Mouse (Mus musculus): ENCODE measurements around the gene Vamp4.
"Not testable (repeated sequence)": the region's sequence is repeated elsewhere in the genome, so short reads cannot be mapped to it uniquely, and the experiment has no call there.

The Vamp4 gene

DNA sequence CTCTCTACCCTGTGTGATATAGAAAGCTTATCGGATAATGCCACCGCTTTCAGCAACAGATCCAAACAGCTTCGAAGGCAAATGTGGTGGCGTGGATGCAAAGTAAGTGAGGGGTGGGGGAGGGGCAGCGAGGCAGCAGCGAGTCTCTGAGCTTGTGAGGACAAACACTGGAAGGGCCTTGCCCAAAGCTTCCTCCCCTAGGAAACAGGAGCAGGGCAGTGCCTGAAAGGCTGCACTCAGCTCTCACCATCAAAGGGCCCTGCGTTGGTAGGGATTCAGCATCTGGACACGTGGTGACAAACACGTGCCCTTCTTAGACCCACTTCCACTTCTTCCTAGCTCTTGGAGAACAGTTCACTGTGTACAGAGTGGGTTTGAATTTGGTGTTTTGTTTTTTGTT is 19.1 kb downstream of the Vamp4 start:
- DNase-seq (ENCODE audit: inconsistent ontology term) = no peak

DNA sequence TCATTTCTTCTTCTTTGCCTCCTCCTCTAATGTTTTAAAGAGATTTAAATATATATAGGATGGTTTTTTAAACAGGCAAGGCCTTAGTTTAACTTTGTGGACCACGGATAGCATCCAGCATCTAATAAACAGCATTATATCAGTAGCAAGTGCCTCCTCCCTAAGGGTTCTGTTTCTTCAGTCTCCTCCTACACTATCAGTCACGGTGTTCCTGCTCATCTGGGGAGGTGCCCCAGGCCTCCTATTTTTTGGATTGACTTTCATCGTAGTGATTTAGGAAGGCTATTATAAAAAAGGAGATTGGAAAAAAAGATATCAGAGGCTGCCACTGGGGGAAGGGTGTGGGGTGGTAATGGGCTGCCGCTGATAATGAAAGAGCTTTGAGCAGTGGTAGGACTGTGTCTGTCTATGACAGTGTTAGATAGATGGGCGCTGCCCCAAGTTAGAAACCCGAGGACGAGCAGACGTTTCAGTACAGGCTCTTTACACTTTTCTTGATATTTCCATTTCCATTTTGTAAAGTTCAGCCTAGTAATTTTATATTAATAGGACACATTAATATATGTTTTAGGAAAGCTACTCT is 20.2 kb downstream of the Vamp4 start:
- no peak for DNase-seq (ENCODE audit: inconsistent ontology term)

DNA sequence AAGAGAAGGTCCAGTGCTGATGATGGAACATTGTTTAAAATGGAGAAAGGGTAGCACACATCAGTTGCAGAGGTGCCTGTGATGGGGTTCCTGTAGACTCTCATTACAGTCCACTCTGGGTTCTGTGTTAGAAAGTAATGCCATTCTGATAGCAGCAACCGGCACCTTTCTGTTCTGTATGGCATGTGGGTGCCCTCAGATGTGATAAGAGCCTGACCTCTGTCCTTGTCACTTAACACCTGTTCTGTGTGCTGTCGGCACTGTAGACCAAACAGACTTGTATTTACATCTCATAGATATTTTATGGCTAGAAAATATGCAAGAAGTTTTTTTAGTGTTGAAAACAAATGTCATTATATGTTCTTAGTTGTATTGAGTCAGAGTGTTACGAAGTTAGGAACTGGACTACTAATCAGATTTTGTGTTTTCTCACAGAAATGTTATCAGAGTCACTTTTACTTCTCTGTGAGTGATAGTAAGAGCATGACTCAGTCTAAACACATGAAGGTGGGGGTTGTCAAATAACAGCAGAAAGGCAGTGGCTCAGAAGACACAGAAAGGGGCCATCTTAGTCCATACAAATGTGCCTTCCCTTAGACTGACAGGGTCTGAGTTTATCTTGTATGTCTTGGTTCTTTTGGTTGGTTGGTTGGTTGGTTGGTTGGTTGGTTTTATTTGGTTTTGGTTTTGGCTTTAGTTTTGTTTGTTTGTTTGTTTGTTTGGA is 27.2 kb downstream of the Vamp4 start:
- DNase-seq (ENCODE audit: inconsistent ontology term) = no peak

DNA sequence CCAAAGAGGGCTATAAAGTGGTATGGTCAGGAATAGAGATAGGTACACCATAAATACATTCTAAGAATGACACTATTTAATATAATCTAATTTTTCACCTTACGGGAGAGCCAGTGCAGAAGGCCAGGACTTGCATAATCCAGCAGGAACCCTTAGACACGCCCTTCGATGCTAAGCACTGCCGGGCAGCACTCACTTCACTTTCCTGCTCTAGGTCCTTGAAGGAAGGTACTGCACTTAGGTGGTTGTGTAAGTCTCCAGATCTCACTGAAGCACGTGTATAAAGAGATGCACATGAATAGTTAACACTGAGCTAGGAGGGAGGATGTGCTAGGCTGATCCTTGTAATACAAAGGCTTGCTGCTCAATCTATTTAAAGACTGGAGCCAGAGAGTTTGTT is 29.3 kb downstream of the Vamp4 start:
- no peak for DNase-seq (ENCODE audit: inconsistent ontology term)

DNA sequence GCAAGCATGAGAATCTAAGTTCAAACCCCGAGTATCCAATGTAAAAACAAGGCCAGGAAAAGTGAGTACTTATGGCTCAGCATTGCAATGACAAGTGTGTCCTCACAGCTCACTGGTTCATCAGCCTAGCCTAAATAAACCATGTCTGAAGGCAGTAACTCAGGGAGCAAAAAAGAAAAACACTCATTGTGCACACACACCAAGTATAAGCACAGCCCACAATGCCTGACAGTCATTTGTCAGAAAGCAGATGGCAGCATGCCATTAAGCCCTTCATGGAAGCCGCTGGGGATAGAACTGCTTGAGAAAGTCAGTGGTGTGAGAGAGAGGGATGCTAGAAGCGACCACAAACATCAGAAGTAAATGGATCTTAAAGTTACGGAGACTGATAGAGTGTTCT is 31.0 kb downstream of the Vamp4 start:
- no peak for DNase-seq (ENCODE audit: inconsistent ontology term)

DNA sequence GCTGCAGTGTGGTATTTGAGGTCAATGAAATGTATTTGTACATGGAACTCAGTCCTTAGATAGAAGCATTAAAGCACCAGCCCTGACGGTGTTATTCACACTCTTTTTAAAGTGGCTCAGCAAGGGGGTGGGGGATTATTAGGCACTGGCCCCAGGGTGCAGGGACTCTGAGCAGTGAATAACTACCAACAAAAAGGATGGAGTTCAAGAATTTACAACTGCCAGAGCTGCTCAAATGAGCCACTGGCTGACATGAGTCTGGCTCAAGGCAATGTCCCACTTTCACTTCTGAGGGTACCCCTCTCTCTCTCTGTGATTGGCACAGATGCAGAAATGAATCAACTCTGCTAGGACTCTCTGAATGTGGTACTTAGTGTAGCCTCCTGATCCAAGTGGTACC is 37.8 kb downstream of the Vamp4 start:
- peak; percentile 16 for DNase-seq (ENCODE audit: inconsistent ontology term)

DNA sequence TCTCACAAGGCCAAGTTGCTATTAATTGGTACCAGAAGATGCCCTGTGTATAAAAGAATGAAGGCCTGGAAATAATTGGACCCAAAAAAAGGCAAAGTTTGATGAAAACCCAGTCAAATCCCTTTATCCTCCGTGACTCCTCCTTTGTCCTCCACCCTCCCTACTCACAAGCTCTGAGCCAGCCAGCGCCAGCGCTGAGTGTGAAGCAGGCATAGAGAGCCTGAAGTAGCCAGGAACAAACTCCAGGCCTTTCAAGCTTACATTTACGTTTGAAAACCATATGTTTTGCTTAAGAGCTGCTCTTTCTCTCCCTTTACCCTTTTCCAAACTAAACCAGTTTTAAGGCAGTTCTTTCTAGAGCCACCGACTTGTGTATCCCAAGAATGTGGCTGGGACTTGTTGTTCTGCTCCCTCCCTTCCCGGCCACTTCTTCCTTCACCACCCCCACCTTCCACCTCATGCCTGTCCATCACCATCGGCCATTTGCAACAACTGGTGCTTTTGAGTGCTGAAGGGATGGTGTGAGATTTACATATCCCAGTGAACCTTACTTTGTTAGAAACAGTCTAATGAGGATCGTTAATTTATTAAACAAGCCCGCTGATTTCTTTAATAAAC is 39.4 kb downstream of the Vamp4 start:
- DNase-seq (ENCODE audit: inconsistent ontology term) = no peak

DNA sequence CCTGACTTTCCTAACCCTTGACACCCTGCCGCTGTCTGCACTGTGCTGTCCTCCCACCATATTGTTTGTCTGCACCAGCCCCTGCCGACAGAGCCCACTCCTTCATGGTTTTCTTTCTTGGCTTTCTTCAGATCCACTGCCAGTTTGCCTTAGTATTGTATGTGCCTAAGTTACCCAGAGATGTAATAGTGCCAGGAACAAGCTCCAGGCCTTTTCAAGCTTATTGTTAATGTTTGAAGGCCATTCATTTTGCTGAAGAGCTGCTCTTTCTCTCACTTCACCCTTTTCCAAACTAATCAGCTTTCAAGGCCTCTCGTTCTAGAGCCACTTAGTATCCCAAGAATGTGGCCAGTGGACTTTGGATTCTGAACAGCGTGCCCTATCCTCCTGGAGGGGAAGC is 40.9 kb downstream of the Vamp4 start:
- DNase-seq (ENCODE audit: inconsistent ontology term) = no peak

DNA sequence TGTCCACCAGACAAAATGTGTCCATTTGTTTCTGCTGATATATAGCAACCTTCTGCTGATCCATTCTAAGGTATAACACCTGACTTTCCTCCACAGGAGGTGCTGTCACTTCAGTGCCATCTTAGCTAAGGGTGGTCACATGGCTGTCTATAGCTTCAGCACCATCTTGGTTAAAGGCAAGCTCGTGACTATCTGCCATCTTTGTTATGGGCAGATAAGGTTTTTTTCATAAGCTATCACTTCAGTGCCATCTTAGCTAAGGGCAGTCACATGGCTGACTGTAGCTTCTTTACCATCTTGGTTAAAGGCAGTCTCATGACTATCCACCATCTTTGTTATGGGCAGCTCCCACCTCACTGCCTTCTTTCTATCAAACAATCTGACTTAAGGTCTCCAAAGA is 45.2 kb downstream of the Vamp4 start:
- no peak for DNase-seq (ENCODE audit: inconsistent ontology term)

DNA sequence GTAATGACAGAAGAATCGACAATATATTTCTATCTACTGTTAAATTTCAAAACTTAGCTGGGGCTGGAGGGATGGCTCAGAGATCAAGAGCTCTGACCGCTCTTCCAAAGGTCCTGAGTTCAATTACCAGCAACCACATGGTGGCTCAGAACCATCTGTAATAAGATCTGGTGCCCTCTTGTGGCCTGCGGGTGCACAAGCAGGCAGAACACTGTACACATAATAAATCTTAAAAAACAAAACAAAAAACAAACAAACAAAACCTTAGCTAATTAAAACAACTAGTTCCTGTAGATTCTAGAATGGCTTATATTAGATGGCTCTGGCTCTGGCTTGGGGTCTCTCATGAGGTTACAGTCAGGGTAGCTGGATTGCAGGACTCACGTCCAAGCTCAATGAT is 50.2 kb downstream of the Vamp4 start:
- DNase-seq (ENCODE audit: inconsistent ontology term) = no peak

DNA sequence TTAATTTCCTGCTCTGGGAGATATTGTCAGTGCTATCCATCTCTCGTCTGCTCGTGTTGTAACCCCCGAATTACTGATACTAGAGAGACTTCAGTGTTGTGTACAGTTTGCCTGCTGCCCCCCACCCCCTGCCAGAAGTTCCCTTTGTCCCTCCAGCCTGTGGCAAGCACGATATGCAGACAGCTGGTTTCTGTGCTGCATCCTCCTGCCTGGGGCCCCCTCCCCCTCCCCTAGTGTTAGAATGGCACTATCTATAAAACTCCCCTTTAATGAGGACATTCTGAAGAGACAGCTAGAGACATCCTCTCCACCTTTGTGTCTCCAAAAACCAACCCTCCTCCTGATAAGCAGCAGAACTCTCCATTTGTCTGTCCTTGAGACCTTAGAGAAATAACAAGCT is 53.6 kb downstream of the Vamp4 start:
- no peak for DNase-seq (ENCODE audit: inconsistent ontology term)

DNA sequence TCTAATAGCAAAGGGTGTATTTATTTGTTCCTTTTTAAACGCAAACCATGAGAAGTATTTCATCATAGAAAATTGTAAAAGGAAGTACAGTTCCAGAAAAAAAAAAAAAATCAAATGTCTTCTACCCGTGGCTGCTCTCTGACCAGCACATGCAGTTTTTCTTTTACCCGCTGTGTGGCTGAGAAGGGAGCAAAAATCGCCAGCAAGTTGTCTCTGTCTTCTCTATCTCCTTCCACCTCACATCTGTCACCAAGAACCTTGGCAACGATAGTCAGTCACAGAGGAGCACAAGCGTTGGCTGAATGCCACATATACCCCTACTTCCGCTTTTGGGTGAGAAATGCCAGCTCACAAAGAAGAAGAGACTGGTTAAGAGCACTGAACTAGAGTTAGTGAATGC is 54.9 kb downstream of the Vamp4 start:
- no peak for DNase-seq (ENCODE audit: inconsistent ontology term)

DNA sequence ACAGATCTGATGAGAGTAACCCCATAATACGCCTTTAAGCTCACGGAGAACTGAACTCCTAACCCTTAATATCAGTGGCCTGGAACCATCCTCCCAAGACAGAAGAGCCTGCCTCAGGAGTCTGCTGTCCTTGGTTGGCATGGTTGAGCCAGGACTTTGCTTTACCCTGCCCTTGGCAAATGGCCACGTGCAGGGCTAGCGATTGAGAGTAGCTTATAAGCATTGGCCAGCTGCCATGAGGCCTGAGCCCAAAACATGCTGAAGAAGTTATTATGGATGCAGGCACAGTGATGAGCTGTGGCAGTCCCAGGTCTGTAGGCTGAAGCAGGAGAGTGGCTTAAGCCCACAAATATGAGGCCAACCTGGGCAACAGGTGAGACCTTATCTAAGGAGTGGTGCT is 57.5 kb downstream of the Vamp4 start:
- DNase-seq (ENCODE audit: inconsistent ontology term) = not testable (repeated sequence)

DNA sequence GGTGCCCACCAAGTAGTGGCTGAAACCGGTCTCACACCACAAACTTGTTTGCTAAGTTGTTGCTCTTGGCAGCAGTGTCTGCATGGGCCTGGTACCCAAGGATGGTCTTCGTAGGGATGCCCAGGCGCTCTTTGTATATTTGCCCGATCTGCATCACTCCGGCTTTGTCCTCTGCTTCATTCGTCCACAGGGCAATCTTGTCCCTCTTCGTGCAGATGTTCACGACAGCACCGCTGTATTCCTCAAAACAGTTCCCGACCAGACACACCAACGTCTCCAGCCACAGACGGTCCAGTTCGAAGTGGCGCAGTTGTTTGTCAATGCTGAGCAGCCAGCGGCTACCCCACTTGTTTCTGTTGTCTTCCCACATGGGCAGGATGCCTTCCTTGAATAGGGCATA is 58.0 kb downstream of the Vamp4 start:
- not testable (repeated sequence) for DNase-seq (ENCODE audit: inconsistent ontology term)

DNA sequence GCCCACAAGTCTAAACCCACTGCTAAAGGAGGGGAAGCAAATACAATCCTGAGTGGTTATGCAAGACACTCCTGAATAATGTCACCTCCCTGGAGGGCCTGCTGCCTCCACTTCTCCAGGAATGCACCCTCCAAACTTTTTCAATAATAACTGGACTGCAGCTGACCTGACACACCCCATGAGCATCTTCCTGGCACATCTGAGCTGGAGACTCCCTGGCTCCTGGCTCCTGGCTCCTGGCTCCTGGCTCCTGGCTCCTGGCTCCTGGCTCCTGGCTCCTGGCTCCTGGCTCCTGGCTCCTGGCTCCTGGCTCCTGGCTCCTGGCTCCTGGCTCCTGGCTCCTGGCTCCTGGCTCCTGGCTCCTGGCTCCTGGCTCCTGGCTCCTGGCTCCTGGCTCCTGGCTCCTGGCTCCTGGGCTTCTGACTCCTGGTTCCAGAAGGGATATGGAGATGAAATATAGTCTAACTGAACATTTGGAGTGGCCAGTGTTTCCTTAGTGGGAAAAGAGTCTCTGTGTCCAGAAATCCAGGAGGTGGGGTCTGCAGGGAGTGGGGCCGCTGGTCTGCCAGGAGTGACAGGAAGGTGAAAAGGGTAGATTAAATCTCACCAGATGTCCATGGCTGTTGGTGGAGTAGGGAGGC is 65.1 kb downstream of the Vamp4 start:
- not testable (repeated sequence) for DNase-seq (ENCODE audit: inconsistent ontology term)

DNA sequence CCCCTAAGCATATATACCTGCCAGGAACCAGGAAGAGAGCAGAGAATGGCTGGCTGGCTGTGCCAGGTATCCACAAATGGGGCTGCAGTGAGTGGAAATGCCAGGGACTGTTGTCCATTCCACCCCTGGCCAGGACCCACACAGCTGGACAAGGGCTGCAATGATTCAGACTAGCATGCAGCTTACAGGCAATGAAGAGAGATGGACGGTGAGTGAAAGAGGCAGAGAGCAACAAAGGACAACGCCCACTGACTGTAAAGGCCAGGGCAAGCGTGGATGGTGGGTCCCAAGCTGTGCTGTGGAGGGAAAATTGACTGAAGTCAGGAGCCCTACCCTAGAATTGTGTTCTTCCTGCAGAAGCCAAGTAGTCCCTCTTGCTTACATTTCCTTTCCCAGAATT is 66.2 kb downstream of the Vamp4 start:
- no peak for DNase-seq (ENCODE audit: inconsistent ontology term)

DNA sequence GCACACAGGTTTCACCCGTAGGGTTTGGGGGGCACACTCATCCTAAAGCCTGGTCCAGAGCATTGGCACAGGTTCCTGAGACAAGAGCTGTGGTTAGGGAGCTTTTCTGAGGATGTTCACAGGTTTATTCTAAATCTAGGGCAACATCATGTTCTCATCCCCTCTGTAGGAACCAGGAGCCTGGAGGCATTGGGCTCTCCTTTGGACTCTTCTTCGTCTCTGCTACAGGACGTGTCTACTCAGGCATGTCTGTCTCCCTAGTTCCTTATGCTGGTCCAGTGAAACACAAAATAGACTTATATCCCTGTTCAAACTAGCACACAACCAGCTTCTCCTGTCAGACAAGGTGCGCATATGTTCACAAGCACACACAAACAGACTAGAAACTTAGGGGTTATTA is 68.2 kb downstream of the Vamp4 start:
- DNase-seq (ENCODE audit: inconsistent ontology term) = no peak

DNA sequence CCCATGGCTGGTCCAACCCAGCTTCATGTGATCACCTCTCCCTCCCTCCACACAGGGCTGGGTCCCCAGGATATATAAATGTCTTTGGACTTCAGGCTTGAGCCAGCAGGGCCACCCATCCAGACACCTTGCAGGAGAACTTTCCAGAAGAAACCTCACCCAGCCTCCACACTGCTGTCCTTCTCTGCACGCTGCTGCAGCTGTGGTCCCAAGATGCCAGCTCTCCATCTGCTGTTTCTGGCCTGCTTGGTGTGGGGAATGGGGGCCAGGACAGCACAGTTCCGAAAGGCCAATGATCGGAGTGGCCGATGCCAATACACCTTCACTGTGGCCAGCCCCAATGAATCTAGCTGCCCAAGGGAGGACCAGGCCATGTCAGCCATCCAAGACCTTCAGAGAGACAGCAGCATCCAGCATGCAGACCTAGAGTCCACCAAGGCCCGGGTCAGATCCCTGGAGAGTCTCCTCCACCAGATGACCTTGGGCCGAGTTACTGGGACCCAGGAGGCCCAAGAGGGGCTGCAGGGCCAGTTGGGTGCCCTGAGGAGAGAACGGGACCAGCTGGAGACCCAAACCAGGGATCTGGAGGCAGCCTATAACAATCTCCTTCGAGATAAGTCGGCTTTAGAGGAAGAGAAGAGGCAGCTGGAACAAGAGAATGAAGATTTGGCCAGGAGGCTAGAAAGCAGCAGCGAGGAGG is 68.9 kb downstream of the Vamp4 start, which contains the start of gene Myoc:
TSS of gene Myoc (plus strand) at position 105 of the 700 bp plus-strand sequence.
- DNase-seq (ENCODE audit: inconsistent ontology term) = no peak

DNA sequence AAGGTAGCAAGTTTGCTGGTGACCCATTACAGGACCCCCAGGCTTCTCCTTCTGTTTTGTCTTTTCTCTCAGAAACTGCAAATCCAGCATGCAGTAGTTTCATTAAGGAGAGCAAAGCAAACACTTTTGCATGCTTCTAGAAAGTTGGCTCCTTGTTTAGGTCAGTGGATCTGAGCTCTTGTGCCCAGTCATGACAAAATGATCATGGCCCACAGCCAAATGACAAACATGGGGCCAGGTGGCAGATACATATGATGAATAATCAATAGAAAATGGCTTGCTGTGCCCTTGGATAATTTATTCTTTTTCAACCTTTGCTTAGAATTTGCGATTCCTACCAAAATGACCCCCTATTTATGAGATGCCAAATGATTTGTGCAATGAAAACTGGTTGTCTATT is 69.5 kb downstream of the Vamp4 start:
- no peak for DNase-seq (ENCODE audit: inconsistent ontology term)

DNA sequence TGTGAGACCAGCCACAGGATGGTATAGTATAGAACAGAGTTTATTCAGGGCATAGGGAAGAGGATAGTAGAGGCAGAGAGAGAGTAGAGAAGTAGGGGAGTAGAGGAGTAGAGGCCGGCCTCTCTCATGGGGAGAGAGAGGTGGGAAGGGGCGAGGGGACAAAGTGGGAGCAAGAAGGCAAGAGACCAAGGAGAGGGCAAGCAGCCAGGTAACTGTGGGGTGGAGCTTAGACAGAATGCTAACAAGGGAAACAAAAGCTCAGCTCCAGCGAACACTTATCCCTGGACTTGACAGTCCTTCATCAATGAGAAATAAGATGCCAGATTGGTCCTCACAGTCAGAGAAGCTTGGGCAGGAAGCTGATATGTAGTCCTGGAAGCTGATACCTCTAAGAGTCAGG is 72.3 kb downstream of the Vamp4 start:
- DNase-seq (ENCODE audit: inconsistent ontology term) = no peak

DNA sequence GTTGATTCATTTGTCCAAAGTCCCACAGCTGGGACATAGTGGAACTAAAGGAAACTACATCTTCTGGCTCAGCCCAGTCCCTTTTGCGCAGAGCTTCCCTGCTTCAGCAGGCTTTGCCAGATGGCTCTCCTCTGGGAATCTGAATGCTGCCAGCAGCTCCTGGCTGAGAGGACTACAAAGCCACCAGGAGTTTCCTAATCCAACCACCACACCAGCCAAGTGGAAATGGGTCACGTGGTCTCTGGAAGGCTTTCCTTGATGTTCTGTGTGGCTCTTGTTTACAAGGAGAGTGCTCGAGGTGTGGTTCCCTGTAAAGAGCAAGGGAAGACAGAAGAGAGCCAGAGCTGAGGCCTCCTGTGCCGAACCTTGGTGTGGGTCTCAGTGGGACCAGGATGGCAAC is 73.4 kb downstream of the Vamp4 start:
- peak; percentile 22 for DNase-seq (ENCODE audit: inconsistent ontology term)

DNA sequence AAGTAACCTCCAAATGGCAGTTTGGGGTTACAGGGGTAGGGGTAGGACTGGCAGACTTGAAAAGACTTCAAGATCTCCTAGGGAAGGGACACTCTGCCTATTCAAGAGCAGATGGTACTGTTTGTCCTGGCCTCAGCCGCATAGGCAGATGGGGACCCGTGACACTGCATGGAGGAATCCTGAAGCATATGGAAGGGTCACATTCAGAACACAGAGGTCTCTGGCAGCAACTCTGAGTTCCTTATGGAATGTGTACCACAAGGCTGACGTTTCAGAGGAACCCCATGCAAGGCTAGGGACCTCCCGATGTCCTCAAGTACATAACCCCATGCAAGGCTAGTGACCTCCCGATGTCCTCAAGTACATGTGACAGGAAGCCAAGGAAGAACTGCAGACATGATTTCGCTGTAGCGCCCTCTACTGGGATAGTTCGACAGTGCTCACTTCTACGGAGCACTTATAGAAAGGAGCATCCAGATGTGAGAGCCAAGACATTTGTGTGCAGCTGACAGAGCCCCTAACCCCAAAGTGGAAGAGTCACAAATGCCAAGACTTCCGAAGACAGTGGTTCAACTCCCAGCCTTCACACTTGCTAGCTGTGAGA is 75.9 kb downstream of the Vamp4 start:
- DNase-seq (ENCODE audit: inconsistent ontology term) = no peak
